Mouse (Mus musculus) heart, postnatal 14 days (tissue): ENCODE data around the gene Camk2b. TPM values are rescaled to one million over a fixed set of nuclear protein-coding genes. Genes with fewer than 3 reads are reported as not detected.
"Not testable (repeated sequence)": the region's sequence is repeated elsewhere in the genome, so short reads cannot be mapped to it uniquely, and the experiment has no call there.

Experiments used
- DNase-seq, 2 experiments: peaks; one replicate each; pipeline ENCODE4 v3.0.0; 2021 to 2022
- intact Hi-C: fragments of 180-260 bp; cut with DNase I; formaldehyde crosslinking; loops from one replicate; pipeline ENCODE4 v1.15.1; 2025
- total RNA-seq, 2 experiments: library from RNA; stranded (reverse); gene quantifications; 2 replicates each; pipeline ENCODE4 v1.2.3; 2021

The Camk2b gene
- total RNA-seq, 2 experiments from 2014 or later, result 8.6 TPM

DNA sequence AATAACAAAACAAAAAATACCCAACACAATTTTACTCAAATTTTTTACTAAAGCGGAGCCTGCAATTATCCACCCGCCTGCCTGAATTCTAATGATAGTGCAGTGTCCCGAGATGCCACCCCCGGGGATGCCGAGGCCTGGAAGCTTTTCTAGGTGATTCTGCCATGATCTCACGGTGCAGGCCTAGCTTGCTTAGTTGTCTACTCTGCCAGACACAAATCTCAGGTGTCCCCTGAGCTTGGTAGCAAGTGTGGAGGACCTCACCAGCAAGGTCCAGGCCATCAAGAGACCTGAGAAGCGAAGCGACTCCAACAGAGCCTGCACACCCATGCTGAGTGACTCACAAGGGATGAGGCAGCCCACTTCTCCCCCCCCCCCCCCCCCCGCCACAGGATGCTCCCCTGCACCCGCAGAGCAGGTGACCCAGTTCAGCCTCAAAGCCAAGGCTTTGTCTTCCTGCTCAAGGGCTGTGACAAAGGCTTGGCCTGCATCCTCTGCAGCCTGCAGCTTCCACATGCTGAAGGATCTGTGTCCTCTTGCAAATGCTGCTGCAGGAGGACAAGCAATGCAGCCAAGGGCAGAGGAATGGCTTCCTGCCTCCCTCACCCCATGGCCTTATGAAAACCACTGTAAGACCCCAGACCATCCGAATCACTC is 48.5 kb downstream of the Camk2b start:
- DNase-seq, result no peak
- intact Hi-C loops, result no loop called here

DNA sequence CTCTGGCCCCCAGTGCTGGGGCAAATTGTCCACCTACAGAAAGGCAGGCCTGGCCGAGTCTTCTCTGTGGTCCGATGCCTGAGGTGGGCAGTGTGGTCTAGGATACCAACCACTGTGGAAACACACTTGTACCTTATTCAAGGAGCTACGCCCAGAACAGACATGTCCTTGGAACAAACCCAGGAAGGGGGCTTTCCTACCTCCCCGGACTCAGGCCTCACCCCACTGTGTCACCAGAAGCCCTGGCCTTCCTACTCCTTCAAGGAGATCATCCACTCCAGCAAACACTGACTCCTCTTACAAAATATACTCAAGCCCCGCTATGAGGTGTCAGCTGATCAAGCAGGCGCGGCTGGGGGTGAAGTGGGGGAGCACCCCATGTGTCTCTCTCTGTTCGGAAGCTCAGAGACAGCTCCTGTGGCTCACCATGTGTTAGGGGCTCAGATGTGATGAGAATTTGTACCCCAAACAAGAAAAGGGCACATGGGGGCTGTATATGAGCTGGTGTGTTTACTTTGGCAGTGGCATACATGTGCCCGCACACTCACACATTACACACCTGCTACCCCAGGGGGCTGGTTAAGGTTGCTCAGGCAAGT is 49.3 kb downstream of the Camk2b start:
- no peak for DNase-seq
- intact Hi-C loops, result no loop called here

DNA sequence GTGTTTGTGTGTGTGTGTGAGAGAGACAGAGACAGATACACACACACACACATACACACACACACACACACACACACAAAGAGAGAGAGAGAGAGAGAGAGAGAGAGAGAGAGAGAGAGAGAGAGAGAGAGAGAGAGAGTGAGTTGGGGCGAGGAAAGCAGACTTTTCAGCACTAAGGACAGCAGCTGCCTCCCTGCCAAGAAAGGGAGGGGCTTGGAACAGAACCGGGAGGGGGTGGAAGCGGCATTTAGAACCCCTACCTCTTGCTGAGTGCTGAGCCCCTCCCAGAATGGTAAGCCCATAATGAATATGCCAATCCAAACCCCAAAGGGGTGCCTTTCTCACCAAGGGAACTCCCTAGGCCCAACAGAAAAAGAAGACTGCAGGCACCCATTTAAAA is 49.8 kb downstream of the Camk2b start:
- intact Hi-C loops, result no loop called here
- DNase-seq, result peak; percentile 36 to 70

DNA sequence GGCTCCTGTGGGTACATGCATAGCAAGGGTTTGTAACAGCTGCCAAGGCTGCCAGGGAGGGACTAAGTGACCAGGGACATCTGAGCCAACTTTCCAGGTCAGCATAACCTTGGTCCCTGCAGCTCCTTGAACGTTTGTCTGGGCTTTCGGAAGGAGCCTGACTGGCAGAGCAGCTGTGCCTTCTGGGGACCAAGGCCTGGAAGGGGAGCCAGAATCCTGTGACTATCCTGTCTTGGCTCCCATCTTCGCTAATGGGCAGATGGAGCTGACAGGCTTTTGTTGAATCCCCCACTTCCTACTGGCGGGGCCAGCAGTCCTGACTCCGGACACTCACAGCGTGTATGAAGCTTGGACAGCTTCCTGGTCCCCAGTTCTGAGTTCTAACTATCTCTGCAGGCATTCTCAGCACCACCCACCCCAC is 51.1 kb downstream of the Camk2b start:
- DNase-seq, result no peak
- intact Hi-C loops, result no loop called here

DNA sequence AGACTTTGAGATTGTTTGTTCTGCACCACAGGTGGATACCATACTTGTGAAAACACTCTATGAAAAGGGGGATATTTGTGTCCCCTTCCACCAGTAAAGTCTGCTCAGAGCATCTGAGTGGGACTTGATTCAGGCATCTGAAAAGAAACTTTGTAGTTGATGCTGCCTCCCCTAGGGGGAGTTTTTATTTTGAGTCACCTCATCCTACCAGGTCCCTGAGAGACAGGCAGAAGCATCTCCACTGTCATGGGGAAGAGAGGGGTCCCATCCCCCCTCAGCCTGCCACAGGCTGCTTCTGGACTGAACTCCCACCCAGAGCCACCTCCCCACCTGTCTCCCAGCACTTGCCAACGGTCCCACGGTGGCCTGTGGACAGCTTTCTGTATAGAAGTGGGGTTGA is 52.8 kb downstream of the Camk2b start:
- intact Hi-C loops, result no loop called here
- DNase-seq, result no peak

DNA sequence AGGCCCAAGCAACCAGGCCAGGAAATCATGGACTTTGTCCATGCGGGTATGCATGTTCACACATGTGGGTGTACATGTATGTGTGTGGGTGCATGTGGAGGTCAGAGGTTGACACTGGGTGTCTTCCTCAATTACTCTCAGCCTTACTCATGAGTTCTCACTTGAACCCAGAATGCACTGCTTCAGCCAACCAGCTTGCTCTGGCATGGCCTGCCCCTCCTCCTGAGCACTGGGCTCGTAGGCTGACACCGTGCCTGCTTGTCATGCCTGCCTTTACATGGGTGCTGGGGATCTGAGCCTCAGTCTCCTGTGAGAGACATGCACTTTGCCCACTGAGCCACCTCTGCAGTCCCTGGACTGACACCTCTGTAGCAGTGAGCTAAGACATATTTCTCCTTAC is 54.3 kb downstream of the Camk2b start:
- no peak for DNase-seq
- intact Hi-C loops, result loop anchor here (1.0 kb wide), 1 partner anchor 9 kb away; no protein-coding TSS in a partner anchor

DNA sequence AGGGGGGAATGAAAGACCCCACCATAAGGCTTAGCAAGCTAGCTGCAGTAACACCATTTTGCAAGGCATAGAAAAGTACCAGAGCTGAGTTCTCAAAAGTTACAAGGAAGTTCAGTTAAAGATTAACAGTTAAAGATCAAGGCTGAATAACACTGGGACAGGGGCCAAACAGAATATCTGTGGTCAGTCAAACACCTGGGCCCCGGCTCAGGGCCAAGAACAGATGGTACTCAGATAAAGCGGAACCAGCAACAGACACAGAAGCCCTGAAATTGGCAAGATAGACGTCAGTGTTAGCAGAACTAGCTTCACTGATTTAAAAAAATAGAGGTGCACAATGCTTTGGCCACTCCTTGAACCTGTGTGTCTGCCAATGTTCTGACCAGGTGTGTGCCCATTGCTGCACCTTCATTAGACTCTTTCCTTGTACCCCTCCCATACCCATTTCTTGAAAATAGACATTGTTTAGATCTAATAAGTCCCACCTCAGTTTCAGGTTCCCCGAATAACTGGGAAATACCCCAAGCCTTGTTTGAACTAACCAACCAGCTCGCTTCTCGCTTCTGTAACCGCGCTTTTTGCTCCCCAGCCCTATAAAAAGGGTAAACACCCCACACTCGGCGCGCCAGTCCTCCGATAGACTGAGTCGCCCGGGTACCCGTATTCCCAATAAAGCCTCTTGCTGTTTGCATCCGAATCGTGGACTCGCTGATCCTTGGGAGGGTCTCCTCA is 55.2 kb downstream of the Camk2b start:
- not testable (repeated sequence) for DNase-seq
- intact Hi-C loops, result loop anchor here (1.0 kb wide), 1 partner anchor 8 kb away; no protein-coding TSS in a partner anchor

DNA sequence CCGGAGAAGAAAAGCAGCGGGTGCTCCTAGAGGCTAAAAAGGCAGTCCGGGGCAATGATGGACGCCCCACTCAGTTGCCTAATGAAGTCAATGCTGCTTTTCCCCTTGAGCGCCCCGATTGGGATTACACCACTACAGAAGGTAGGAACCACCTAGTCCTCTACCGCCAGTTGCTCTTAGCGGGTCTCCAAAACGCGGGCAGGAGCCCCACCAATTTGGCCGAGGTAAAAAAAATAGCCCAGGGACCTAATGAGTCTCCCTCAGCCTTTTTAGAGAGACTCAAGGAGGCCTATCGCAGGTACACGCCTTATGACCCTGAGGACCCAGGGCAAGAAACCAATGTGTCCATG is 58.4 kb downstream of the Camk2b start:
- intact Hi-C loops, DNase-seq: not testable (repeated sequence)

DNA sequence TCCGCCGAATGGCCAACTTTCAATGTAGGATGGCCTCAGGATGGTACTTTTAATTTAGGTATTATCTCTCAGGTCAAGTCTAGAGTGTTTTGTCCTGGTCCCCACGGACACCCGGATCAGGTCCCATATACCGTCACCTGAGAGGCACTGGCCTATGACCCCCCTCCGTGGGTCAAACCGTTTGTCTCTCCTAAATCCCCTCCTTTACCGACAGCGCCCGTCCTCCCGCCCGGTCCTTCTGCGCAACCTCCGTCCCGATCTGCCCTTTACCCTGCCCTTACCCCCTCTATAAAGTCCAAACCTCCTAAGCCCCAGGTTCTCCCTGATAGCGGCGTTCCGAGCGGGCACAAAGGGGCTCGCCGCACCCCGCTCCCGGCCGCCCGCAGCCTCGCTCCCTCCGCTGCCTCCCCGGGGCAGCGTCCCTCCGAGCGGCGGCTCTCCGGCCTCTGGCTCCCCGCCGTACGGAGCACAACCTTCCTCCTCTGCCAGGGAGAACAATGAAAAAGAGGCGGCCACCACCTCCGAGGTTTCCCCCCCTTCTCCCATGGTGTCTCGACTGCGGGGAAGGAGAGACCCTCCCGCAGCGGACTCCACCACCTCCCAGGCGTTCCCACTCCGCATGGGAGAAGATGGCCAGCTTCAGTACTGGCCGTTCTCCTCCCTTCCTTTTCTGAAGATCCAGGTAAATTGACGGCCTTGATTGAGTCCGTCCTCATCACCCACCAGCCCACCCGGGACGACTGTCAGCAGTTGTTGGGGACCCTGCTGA is 59.0 kb downstream of the Camk2b start:
- not testable (repeated sequence) for DNase-seq

DNA sequence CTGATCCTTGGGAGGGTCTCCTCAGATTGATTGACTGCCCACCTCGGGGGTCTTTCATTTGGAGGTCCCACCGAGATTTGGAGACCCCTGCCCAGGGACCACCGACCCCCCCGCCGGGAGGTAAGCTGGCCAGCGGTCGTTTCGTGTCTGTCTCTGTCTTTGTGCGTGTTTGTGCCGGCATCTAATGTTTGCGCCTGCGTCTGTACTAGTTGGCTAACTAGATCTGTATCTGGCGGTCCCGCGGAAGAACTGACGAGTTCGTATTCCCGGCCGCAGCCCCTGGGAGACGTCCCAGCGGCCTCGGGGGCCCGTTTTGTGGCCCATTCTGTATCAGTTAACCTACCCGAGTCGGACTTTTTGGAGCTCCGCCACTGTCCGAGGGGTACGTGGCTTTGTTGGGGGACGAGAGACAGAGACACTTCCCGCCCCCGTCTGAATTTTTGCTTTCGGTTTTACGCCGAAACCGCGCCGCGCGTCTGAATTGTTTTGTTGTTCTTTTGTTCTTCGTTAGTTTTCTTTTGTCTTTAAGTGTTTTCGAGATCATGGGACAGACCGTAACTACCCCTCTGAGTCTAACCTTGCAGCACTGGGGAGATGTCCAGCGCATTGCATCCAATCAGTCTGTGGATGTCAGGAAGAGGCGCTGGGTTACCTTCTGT is 59.7 kb downstream of the Camk2b start:
- DNase-seq, intact Hi-C loops: not testable (repeated sequence)

More for the DNA sequence above, 59.0 kb downstream of the Camk2b start:
- intact Hi-C loops, result not testable (repeated sequence)

DNA sequence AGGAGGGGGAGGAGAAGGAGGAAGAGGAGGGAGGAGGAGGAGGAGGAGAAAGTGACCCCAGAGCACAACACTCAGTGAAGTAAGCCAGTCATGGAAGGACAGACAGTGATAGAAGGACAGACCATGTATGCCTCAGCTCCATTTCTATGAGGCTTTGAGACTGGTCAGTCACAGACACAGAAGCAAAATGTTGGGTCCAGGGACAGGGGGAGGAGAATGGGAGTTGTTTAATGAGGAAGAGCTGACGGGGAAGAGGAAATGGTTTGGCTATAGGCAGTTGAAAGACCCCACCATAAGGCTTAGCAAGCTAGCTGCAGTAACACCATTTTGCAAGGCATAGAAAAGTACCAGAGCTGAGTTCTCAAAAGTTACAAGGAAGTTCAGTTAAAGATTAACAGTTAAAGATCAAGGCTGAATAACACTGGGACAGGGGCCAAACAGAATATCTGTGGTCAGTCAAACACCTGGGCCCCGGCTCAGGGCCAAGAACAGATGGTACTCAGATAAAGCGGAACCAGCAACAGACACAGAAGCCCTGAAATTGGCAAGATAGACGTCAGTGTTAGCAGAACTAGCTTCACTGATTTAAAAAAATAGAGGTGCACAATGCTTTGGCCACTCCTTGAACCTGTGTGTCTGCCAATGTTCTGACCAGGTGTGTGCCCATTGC is 60.7 kb downstream of the Camk2b start:
- intact Hi-C loops, DNase-seq: not testable (repeated sequence)

DNA sequence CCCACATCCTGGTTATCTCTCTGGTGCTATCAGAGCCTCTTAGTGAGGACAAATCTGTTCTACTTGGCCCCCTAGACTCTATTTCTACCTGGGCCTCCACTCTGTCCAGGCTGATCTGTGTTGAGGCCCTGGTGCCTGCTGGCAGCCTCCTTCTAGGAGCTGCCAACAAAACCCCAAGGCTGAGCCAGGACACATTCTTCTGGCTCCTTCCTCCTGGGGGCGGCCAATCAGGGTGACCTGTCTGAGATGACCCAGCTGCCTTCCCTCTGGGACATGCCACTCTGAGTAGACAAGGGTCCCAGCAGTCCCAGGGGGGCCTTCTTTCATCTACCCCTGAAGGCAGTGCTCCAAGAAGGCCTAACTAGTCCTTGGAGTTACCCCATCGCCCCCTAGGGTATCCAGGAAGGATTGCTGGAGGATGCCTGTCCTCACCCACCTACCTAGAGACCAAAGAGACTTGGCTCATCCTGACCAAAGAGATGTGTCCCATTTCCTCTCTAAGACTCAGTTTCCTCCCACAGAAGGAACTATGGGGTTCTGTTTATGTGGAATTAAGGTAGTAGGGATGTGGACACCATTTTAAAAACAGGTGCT is 63.0 kb downstream of the Camk2b start:
- peak in 1 of 2 experiments; percentile 39 for DNase-seq
- intact Hi-C loops, result loop anchor here (1.0 kb wide), 1 partner anchor 8 kb away; no protein-coding TSS in a partner anchor

DNA sequence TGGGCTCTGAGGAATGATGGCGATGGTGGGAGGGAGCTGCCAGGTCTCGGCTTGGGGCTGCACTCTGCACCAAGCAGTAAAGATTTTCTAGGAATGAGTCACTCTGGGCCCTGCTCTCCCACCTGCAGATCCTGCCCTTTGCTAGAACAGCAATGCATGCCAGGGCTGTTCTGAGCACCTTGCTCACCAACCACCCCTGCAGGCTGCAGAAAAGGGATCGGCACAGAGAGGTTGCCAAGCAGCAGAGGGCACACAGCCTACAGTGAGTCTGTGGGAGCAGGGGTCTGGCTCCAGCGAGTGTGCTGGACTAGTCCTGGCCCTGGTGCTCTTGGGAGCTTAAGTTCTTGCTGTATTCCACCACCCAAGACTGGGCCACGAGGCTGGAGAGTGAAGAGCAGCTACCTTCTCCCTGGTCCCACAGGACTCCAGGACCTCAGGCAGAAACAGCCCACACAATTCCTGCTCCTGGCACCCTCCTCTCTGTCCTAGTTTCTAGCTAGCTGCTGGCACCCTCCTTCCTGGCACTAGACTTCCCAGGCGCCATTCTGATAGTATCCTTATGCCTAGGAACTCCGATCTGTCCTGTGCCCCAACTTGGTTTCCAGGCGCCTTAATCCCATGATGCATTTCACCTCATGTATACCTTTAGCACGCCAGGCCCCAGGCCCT is 64.0 kb downstream of the Camk2b start:
- peak in 1 of 2 experiments; percentile 29 for DNase-seq
- intact Hi-C loops, result no loop called here

DNA sequence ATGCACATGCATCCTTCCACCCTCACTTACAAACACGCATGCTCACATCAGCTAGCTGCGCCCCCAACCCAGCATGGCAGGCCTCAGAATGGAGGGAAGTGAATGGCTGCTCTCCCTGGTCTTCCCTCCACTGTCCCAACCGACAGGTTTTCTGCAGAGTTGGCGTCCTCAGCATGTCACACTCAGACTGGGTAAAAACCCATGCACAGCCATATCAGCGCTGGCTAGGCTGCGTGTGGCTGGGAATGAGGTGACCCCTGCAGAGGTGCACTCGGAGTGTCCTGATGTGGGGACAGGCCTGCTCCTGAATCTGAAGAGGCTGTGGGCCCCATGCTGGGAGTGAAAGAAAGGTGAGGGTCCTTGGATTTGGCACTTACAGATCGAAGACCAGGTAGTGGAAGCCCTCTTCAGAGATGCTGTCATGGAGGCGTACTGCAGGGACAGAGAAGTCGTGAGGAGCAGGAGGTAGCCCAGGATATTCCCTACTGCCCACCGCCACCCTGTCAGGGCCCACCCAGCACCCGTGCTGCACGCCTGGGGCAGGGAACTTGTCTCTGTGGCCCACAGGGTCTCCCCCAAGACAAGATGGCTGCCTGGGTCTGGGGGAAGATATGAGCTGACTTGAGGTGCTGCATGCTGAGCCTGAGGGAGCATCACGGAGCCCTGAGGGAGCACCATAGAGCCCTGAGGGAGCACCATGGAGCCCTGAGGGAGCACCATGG is 65.0 kb downstream of the Camk2b start:
- no peak for DNase-seq
- intact Hi-C loops, result no loop called here

DNA sequence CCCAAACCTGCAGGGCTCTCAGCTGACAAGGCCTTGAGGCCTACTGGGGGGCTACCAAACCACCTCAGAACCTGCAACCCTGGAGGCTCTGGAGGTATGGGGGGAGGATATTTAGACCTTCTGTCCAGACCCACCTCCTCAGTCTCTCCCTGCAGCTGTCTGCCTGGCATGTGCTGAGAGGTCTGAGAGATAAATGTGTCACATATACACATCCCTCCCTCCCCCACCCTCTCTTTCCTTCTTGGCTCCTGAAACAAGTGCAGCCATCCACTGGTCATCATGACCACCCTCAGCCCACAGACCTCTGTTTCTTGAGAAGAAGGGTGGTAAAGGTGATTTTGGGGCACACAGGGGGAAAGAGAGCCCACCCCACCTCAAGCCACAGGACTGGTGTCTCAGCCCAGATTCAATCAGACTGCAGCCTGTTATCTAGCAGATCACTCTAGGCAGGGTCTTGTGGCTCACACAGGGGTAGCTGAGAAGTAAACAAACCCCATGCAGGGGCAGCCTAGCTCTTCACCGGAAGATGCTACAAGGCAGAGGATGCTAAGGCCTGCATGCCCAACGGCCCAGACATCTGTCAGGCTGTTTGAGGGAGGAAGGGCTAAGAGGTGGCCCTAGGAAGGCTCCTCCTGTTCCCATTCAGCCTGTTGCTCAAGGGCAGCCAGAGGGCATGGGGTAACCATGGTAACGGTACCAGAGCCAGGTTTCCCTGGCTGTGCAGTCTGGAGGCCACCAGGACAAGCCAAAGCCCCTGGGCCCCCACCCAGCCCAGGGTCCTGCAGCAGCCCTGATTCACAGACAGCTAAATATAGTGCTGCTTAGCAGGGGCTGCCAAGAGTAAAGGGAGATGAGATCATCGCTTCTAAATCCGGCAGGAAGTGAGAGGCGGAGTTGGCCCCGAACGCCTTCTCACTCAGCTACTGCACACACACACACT is 66.1 kb downstream of the Camk2b start:
- DNase-seq, result peak; percentile 84 to 91
- intact Hi-C loops, result no loop called here

DNA sequence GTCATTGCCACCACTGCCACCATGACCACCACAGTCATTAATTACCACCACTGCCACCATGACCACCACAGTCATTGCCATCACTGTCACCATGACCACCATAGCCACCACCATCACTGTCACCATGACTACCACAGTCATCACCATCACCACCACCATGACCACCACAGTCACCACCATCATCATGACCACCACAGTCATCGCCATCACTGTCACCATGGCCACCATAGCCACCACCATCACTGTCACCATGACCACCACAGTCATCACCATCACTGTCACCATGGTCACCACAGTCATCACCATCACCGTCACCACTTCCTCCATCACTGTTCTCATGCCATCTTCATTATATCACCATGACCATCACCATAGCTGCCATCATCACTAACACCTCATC is 67.7 kb downstream of the Camk2b start:
- no peak for DNase-seq
- intact Hi-C loops, result no loop called here

DNA sequence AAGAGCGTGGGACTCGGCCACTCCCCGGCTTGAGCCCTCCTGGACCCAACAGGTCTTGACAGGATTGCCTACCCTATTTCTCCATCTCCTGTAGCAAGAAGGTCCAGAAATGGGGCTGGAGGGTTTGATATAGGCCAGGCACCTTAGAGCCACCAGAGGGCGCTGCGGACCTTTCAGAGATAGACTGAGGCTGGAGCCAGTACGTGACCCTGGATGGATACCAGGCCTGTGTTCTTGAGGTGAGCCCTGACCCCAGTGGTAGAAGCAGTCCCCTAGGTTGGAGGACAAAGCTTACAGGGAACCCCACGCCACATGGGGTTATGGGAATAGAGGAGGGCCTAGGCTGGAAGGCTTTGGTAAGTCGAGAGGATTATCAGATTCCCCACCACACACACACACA is 70.2 kb downstream of the Camk2b start:
- intact Hi-C loops, result loop anchor here (1.0 to 2.0 kb wide), 3 partner anchors 30 to 265 kb away; no protein-coding TSS in a partner anchor
- DNase-seq, result peak; percentile 87 to 94
